Mouse (Mus musculus) sigmoid colon, adult 10 weeks (tissue): ENCODE data around the gene Cdh12. TPM values are rescaled to one million over a fixed set of nuclear protein-coding genes. Genes with fewer than 3 reads are reported as not detected.

ENCODE experiments used
- polyA plus RNA-seq: library from polyadenylated mRNA; stranded (reverse); fragments of 350-450 nt; fragmentation: Illumina TruSeq; extraction: RNeasy Lipid Tissue Mini Kit (QIAGEN cat#74804); gene quantifications from one replicate; pipeline ENCODE4 v1.2.3, GENCODE M21; 2014; ENCODE audit warnings: low read depth, low replicate concordance

The Cdh12 gene
- polyA plus RNA-seq = 0.41 TPM

GRCm38 (mm10) chr15:20448861-20449663 lies at the start of gene Cdh12:
Gene Cdh12, plus strand, starts transcription at chr15:20449265.

GRCm38 (mm10) chr15:20666650-20667049 lies 217.6 kb downstream of the Cdh12 start, which contains the start of gene Acot10:
Gene Acot10, minus strand, starts transcription at chr15:20666750.

Other genes starting within 250 kb of the Cdh12 start
- gene Acot10, start 217.5 kb downstream of the Cdh12 start, polyA plus RNA-seq = not detected